Mouse (Mus musculus) forebrain, embryonic 11.5 days (tissue): ENCODE data around the gene Trim75. TPM values are rescaled to one million over a fixed set of nuclear protein-coding genes. Genes with fewer than 3 reads are reported as not detected.
"Not testable (repeated sequence)": the region's sequence is repeated elsewhere in the genome, so short reads cannot be mapped to it uniquely, and the experiment has no call there.

Experiments used
- ATAC-seq: fragments of 200-750 bp; cut with Nextera tagmentation; replicated peaks from 2 replicates; pipeline ENCODE4 v1.8.0; 2017; ENCODE audit warnings: moderate TSS enrichment; ENCODE audit not compliant: low FRiP score
- DNase-seq: peaks from one replicate; pipeline ENCODE4 v3.0.0-alpha.2; 2017; ENCODE audit warnings: low spot score
- H3K27ac ChIP-seq: fragments of 300-500 bp; sonication (generic); 2 replicates; pipeline ENCODE4 v1.5.1; 2014; ENCODE audit warnings: low read depth, low read length
- H3K27me3 ChIP-seq: fragments of 300-500 bp; sonication (generic); 2 replicates; pipeline ENCODE4 v1.6.1; 2014; ENCODE audit warnings: mild to moderate bottlenecking, low read length, mixed read lengths; ENCODE audit not compliant: control insufficient read depth, insufficient read depth
- H3K36me3 ChIP-seq: fragments of 300-500 bp; sonication (generic); 2 replicates; pipeline ENCODE4 v1.6.1; 2014; ENCODE audit warnings: mild to moderate bottlenecking, low read length, moderate library complexity, mixed read lengths; ENCODE audit not compliant: control insufficient read depth, insufficient read depth
- H3K4me1 ChIP-seq: fragments of 300-500 bp; sonication (generic); replicated peaks from 2 replicates; pipeline ENCODE4 v1.6.1; 2014; ENCODE audit warnings: low read length, mixed read lengths; ENCODE audit not compliant: control insufficient read depth, insufficient read depth
- H3K4me2 ChIP-seq: fragments of 300-500 bp; sonication (generic); 2 replicates; pipeline ENCODE4 v1.6.1; 2014; ENCODE audit warnings: low read depth, mild to moderate bottlenecking, low read length, moderate library complexity, mixed read lengths; ENCODE audit not compliant: severe bottlenecking
- H3K4me3 ChIP-seq: fragments of 300-500 bp; sonication (generic); 2 replicates; pipeline ENCODE4 v1.5.1; 2014; ENCODE audit warnings: low read depth, low read length
- H3K9ac ChIP-seq: fragments of 300-500 bp; sonication (generic); 2 replicates; pipeline ENCODE4 v1.6.1; 2014; ENCODE audit warnings: low read length
- H3K9me3 ChIP-seq: fragments of 300-500 bp; sonication (generic); 2 replicates; pipeline ENCODE4 v1.6.1; 2016; ENCODE audit warnings: low read length, mixed read lengths; ENCODE audit not compliant: control insufficient read depth
- WGBS: fragments of 180-500 bp; shearing (Covaris S2); extraction: QIAGEN DNeasy Blood & Tissue Kit; methylation state at CpG from one replicate; pipeline ENCODE4 v1.1.7; 2014; 5-methylcytosine and 5-hydroxymethylcytosine counted together
- polyA plus RNA-seq: library from polyadenylated mRNA; unstranded; fragments of >200 nt; fragmentation: Nextera tagmentation; extraction: Ambion mirVana; gene quantifications from 2 replicates; pipeline ENCODE4 v1.2.1, GENCODE M21; 2014

Trim75 gene
- polyA plus RNA-seq, 1 experiment from 2014 or later: 0.19 TPM

DNA sequence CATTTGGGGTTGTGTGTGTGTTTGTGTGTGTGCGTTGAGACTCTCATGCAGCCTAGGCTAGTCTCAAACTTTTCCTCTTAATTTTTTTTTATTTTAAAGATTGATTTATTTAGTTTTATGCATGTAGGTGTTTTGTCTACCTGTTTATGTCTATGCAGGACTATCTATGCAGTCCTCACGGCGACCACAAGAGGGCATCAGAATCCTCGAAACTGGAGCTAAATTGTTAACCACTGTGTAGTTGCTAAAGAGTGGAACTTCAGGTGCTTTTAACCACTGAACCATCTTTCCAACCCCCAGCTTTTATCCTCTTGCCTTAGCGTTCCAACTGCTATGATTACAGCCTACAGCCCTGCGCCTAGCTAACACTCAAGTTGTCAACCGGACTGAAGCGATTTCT lies 34.9 kb upstream of the Trim75 start:
- ATAC-seq: peak; percentile 55; the same call in 1 of the 2 replicates
- Histone ChIP-seq H3K27ac (no peak overlapping the region), H3K9me3 (no peaks in the 10 kb centered on the region), H3K36me3 (no peaks in the 10 kb centered on the region), H3K4me3 (no peak overlapping the region), H3K27me3 (no peaks in the 10 kb centered on the region), H3K4me1 (no peaks in the 10 kb centered on the region), H3K9ac (no peak overlapping the region), H3K4me2 (no peak overlapping the region)
- WGBS: 52% methylated on average over 8 of the region's 8 CpGs
- DNase-seq: peak; percentile 75

DNA sequence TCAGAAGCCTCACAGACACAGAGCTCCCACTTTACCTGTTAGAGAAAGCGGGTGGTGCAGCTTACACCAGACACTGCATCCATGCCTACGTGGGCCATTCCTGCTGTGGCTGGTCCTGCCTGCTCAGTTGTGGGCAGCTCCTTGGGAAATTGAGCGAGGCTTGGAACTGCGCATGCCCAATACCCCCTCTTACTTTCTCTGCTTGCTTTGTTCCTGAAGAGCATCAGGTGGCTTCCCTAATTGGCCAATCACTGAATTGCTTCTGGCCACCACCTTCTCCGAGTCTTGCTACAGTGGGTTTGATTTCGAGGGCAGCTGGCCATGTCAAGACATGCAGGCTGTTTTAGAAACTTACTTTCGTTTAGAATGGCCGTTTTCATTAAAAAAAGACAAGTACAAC lies 30.8 kb upstream of the Trim75 start, which contains the start of the genes Trim61 and Trim60:
Trim61 (minus strand) TSS at position 101 of the 400 bp plus-strand sequence.
Trim60 (minus strand) TSS at position 162 of the 400 bp plus-strand sequence.
- H3K9ac ChIP-seq: no peak within 1 kb of the TSS
- DNase-seq: no peak
- WGBS: 90% methylated on average over 8 of the region's 8 CpGs

DNA sequence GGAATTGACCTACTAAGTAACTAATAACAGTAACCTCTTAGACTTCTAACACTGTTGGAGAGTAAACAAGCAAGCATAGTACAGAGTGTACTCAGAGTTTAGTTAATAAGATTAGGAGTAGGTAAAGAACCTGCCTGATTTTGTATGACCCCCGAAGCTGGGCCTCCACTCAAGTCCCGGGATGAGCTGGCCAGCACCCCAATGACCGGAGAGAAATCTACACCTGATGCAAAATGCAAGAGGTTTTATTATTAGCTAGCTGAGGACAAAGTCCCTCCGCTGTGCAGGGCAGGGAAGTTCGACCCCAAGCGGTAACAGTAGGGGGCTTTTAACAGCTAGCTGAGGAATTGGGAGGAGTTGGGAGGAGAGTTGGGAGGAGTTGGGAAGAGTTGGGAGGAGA lies 20.0 kb upstream of the Trim75 start:
- not testable (repeated sequence) for H3K27me3 ChIP-seq, H3K36me3 ChIP-seq, H3K9me3 ChIP-seq, H3K27ac ChIP-seq, ATAC-seq, H3K9ac ChIP-seq, H3K4me1 ChIP-seq, DNase-seq, H3K4me3 ChIP-seq, H3K4me2 ChIP-seq
- 76% methylated on average over 6 of the region's 6 CpGs for WGBS

More for the DNA sequence above, 30.8 kb upstream of the Trim75 start, which contains the start of the genes Trim61 and Trim60:
- H3K4me2 ChIP-seq: no peak within 1 kb of the TSS
- H3K27ac ChIP-seq: no peak within 1 kb of the TSS
- no peaks in the 10 kb centered on the region; the same call in 1 of the 2 replicates for H3K9me3 ChIP-seq
- no peak within 1 kb of the TSS for H3K4me3 ChIP-seq
- no peaks in the 10 kb centered on the region for H3K36me3 ChIP-seq
- ATAC-seq: no peak
- H3K27me3 ChIP-seq: no peaks in the 10 kb centered on the region
- H3K4me1 ChIP-seq: no peaks in the 10 kb centered on the region

DNA sequence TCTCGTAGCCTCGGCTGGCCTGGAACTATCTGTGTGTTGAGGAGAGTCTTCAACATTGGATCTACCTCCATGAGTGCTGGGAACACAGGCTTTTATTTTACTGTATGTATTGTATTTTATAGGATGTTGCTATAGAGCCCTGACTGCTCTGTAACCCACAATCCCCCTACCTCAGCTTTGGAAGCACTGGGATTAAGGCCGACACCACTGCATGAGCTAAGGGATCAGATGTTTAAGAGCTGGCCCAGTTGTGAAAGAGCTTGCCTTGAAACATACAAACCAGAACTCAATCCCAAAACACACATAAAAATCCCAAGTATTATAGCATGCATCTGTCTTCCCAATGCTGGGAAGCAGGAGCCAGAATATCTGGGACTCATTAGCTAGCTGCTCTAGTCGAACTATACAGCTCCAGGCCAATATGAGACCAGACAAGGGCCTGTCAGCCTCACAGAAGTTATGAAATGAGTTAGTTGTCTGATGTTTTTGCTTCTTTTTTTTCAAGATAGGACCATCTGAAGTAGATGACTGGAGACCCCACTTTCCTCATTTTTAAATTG lies 11.3 kb upstream of the Trim75 start:
- H3K36me3 ChIP-seq: no peaks in the 10 kb centered on the region
- H3K27ac ChIP-seq: no peak overlapping the region
- no peak for DNase-seq
- no peaks in the 10 kb centered on the region for H3K4me1 ChIP-seq
- H3K9me3 ChIP-seq: no peaks in the 10 kb centered on the region
- H3K27me3 ChIP-seq: no peaks in the 10 kb centered on the region
- H3K9ac ChIP-seq: no peak overlapping the region
- no peak overlapping the region for H3K4me3 ChIP-seq
- H3K4me2 ChIP-seq: no peak overlapping the region
- ATAC-seq: no peak
- WGBS: 89% methylated on average over 4 of the region's 4 CpGs

DNA sequence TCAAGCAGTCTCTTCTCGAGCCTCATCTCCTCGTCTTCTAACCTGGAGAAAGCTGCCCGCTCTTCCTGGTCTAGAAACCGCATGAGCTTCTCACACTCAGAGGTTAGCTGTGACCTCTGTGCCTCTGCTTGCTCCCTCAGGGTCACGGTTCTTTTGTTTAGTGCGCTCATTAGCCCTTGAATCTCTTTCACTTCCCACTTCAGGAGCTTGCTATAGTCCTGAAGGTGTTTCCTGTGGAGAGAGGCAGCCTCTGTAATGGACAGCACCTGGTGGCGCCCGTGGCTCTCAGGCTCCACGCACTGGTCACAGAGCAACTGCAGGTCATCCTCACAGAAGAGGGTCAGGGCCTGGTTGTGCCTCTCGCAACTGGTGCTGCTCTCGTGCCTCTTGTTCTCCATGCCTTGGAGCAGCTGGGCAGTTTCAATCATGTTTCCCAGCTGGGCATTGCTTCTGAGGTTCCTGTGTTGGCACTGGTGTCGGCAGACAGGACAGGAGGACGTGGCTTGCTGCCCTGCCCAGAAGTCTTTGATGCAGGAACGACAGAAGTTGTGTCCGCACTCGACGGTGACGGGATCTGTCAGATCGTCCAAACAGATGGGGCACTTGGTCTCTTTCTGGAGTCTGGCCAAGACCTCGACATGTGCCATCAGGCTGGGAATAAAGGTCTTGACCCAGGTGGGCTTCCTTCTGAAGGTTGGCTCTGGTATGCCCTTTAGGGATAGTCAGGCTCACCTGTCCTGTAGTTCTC lies 4.3 kb downstream of the Trim75 start:
- DNase-seq (no peak), ATAC-seq (no peak)
- Histone ChIP-seq H3K36me3 (no peaks in the 10 kb centered on the region), H3K4me3 (no peak overlapping the region), H3K9me3 (no peaks in the 10 kb centered on the region), H3K27me3 (no peaks in the 10 kb centered on the region), H3K4me2 (no peak overlapping the region), H3K9ac (no peak overlapping the region), H3K4me1 (no peaks in the 10 kb centered on the region), H3K27ac (no peak overlapping the region)
- WGBS: 81% methylated on average over 20 of the region's 20 CpGs

DNA sequence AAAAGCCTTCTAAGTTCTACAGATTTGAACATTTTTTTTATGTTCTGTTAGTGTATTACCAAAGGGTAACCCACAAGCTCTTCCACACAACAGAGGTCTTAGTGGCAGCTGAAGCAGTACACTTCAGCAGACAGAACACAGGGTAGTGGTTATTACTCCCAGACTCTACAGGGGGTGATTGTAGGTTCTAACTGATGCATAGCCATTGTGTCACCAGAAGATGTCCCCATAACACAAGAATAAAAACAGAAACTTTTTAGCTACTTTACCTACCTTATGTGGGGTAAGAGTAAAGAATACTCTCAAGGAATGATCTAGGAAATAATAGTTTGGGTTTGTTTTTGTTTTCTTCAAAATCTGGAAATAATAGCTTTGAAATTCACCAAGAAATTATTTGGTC lies 24.8 kb downstream of the Trim75 start:
- Histone ChIP-seq H3K36me3 (no peaks in the 10 kb centered on the region; the same call in 1 of the 2 replicates), H3K9me3 (no peaks in the 10 kb centered on the region), H3K27ac (no peak overlapping the region), H3K4me2 (no peak overlapping the region), H3K4me3 (no peak overlapping the region), H3K4me1 (no peaks in the 10 kb centered on the region), H3K27me3 (no peaks in the 10 kb centered on the region), H3K9ac (no peak overlapping the region)
- DNase-seq (no peak), ATAC-seq (no peak)

DNA sequence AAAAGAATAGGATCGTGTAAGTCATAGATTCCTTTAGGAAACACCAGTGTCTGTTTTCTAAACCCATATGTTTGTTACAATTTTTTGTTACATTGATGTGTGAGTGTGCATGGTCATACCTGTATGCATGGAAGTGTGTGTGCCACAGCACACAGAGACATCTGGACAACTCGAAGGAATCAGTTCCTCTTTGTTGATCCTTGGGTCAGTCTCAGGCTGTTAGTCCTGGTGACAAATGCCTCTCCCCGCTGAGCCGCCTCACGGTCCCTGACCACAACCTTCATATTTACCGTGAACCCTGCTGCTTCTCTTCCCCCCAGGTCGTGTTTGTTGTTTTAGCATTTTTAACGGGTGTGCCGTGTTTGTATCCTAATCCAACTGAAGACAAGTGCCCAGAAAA lies 28.6 kb downstream of the Trim75 start:
- Histone ChIP-seq H3K9me3 (no peaks in the 10 kb centered on the region), H3K4me1 (no peaks in the 10 kb centered on the region), H3K27me3 (no peaks in the 10 kb centered on the region), H3K4me2 (no peak overlapping the region), H3K36me3 (no peaks in the 10 kb centered on the region; the same call in 1 of the 2 replicates), H3K27ac (no peak overlapping the region), H3K4me3 (no peak overlapping the region), H3K9ac (no peak overlapping the region)
- DNase-seq: no peak
- no peak for ATAC-seq
- WGBS: 90% methylated on average over 9 of the region's 9 CpGs

DNA sequence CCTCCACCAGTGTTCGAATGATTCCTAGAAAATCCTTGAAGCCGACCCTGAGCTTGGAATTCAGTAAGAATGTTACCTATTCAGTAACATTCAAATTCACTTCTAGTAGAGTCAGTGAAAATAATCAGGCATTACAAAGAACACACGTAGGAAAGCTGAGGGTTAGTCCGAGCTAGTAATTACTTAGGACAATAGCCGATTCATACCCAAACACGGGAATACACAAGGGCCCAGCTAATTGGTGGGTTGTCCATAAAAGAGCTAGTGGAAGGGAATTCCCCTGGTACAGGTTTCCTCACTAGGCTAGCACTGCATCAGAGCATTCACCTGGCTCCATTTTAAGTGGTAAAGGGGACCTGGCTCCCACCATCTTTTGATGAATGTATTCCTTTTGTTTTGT lies 35.5 kb downstream of the Trim75 start:
- Histone ChIP-seq H3K27ac (no peak overlapping the region), H3K4me1 (no peaks in the 10 kb centered on the region), H3K36me3 (no peaks in the 10 kb centered on the region), H3K9me3 (no peaks in the 10 kb centered on the region), H3K27me3 (no peaks in the 10 kb centered on the region), H3K9ac (no peak overlapping the region), H3K4me2 (no peak overlapping the region), H3K4me3 (no peak overlapping the region)
- DNase-seq (no peak), ATAC-seq (no peak)
- 64% methylated on average over 6 of the region's 6 CpGs for WGBS

DNA sequence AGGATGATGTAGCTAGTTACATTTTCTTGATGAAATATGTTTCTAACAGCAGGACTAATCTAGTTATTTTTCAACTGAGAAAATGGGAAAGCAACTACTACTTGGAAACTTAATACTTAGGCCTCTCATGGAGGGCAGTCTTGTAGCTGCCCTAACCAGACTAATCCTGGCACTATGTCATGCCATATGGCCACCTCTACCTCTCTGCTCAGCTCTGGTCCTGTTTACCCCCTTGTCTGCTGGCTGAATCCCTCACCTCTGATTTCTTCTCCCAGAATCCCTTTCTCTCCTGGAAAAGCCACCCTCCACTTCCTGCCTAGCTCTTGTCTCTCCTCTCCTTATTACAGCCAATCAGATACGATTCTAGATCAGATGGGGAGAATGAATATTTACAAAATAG lies 39.3 kb downstream of the Trim75 start:
- no peak for DNase-seq

More for the DNA sequence above, 39.3 kb downstream of the Trim75 start:
- no peaks in the 10 kb centered on the region for H3K36me3 ChIP-seq
- ATAC-seq: no peak
- no peaks in the 10 kb centered on the region; the same call in 1 of the 2 replicates for H3K27me3 ChIP-seq
- no peaks in the 10 kb centered on the region for H3K9me3 ChIP-seq
- H3K27ac ChIP-seq: no peak overlapping the region
- H3K4me1 ChIP-seq: no peaks in the 10 kb centered on the region
- H3K4me3 ChIP-seq: no peak overlapping the region
- H3K4me2 ChIP-seq: no peak overlapping the region
- 100% methylated on average over 1 of the region's 1 CpGs for WGBS
- H3K9ac ChIP-seq: no peak overlapping the region
